Mouse (Mus musculus) skeletal muscle tissue, postnatal 0 days (tissue): Measurements from ENCODE around the gene Cers3. TPM values are rescaled to one million over a fixed set of nuclear protein-coding genes. Genes with fewer than 3 reads are reported as not detected.

Experiments used
- polyA plus RNA-seq: library from polyadenylated mRNA; unstranded; fragments of >200 nt; fragmentation: Nextera tagmentation; extraction: Ambion mirVana; gene quantifications from 2 replicates; pipeline ENCODE4 v1.2.1, GENCODE M21; 2015

Cers3 gene
- 0.06 and 1.2 TPM in 2 replicates for polyA plus RNA-seq

DNA sequence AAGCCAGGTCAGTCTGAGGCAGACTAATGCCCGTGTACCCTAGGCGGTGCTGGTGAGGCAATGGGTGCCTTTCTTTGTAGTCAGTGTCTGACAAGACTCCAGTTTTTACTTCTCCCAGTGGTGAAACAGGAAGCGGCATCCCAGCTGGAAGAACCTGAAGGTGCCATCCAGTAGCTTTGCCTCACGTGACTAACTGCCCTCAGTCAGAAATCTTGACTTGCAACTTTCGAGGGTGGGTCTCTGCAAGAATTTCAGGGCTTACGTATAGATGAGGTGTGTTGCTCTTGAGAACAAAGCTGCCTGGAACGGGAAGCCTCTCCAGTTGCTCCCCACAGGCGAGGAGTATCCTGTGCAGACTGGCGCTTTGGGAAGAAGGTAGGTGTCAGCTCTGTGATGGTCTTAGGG, at the start of gene Cers3:
Gene Cers3 (plus strand): TSS at position 128 of the 405 bp plus-strand sequence.

GRCm38 (mm10) chr7:66839463-66840007, 96.2 kb downstream of the Cers3 start, which contains the start of gene Adamts17:
Adamts17 (plus strand) TSS chr7:66839735.

Other genes with a start within 250 kb of the Cers3 start
- gene Asb7, start 53.9 kb upstream of the Cers3 start, polyA plus RNA-seq: 6.3 and 7.9 TPM in 2 replicates
- gene Lins1, start 53.6 kb upstream of the Cers3 start, polyA plus RNA-seq: 4.6 and 6.0 TPM in 2 replicates
- gene Adamts17, start 96.2 kb downstream of the Cers3 start, polyA plus RNA-seq: 1.9 and 2.1 TPM in 2 replicates